Mouse (Mus musculus) liver, embryonic 14.5 days (tissue): ENCODE data around the gene Mfsd4a. TPM values are rescaled to one million over a fixed set of nuclear protein-coding genes. Genes with fewer than 3 reads are reported as not detected.
A peak's percentile ranks its signal among the peaks of the same experiment; 100 is the strongest.

ENCODE experiments used
- ATAC-seq: fragments of 200-750 bp; cut with Nextera tagmentation; 2 replicates; pipeline ENCODE4 v1.8.0; 2017; ENCODE audit warnings: moderate number of reproducible peaks, mild to moderate bottlenecking, moderate library complexity; ENCODE audit not compliant: insufficient read depth
- DNase-seq, 3 experiments: peaks; one replicate each; pipeline ENCODE4 v3.0.0-alpha.2; 2012 to 2013; ENCODE audit warnings: low read depth in 3 of 3, low spot score in 3 of 3
- H3K27ac ChIP-seq: fragments of 300-500 bp; sonication (generic); 2 replicates; pipeline ENCODE4 v1.5.1; 2014; ENCODE audit warnings: moderate library complexity, mild to moderate bottlenecking, control low read depth, inconsistent platforms
- H3K27me3 ChIP-seq: fragments of 300-500 bp; sonication (generic); 2 replicates; pipeline ENCODE4 v1.6.1; 2014; ENCODE audit warnings: mild to moderate bottlenecking, low read length, moderate library complexity; ENCODE audit not compliant: control insufficient read depth, insufficient read depth
- H3K36me3 ChIP-seq: fragments of 300-500 bp; sonication (generic); replicated peaks from 2 replicates; pipeline ENCODE4 v1.6.1; 2014; ENCODE audit warnings: low read depth; ENCODE audit not compliant: control insufficient read depth, insufficient read depth
- H3K4me1 ChIP-seq, 2 experiments: fragments of 200-500 bp in 1 of 2; fragments of 300-500 bp in 1 of 2; sonication (generic) in 1 of 2; replicated peaks; 2 replicates each; pipeline ENCODE4 v1.6.1; 2012 to 2014; ENCODE audit warnings: antibody characterized with exemption in 1 of 2, inconsistent platforms in 1 of 2, low read length in 1 of 2; ENCODE audit not compliant: control insufficient read depth in 2 of 2, insufficient read depth in 2 of 2
- H3K4me2 ChIP-seq: fragments of 300-500 bp; sonication (generic); 2 replicates; pipeline ENCODE4 v1.6.1; 2014; ENCODE audit warnings: low read depth, mild to moderate bottlenecking, control low read depth, moderate library complexity
- H3K4me3 ChIP-seq, 2 experiments: fragments of 200-500 bp in 1 of 2; fragments of 300-500 bp in 1 of 2; sonication (generic) in 1 of 2; 2 replicates each; pipeline ENCODE4 v1.5.1; 2012 to 2014; ENCODE audit warnings: low read depth in 2 of 2, low read length in 2 of 2, mild to moderate bottlenecking in 2 of 2, control low read depth in 1 of 2, inconsistent platforms in 1 of 2, moderate library complexity in 1 of 2; ENCODE audit not compliant: insufficient read depth in 1 of 2
- H3K9ac ChIP-seq: fragments of 300-500 bp; sonication (generic); replicated peaks from 2 replicates; pipeline ENCODE4 v1.6.1; 2014; ENCODE audit warnings: mild to moderate bottlenecking, control low read depth, moderate library complexity
- H3K9me3 ChIP-seq: fragments of 300-500 bp; sonication (generic); 2 replicates; pipeline ENCODE4 v1.6.1; 2016; ENCODE audit warnings: low read length, mixed read lengths; ENCODE audit not compliant: control insufficient read depth
- CTCF ChIP-seq: IDR thresholded peaks from 2 replicates; pipeline ENCODE4 v1.5.1; 2016; ENCODE audit warnings: antibody characterized with exemption, low read depth, control low read depth
- EP300 ChIP-seq: IDR thresholded peaks from 2 replicates; pipeline ENCODE4 v1.6.1; 2016; ENCODE audit warnings: antibody characterized with exemption, low read depth
- WGBS: fragments of 180-500 bp; shearing (Covaris S2); extraction: QIAGEN DNeasy Blood & Tissue Kit; methylation state at CpG from one replicate; pipeline ENCODE4 v1.1.7; 2014; ENCODE audit not compliant: insufficient replicate concordance; 5-methylcytosine and 5-hydroxymethylcytosine counted together
- polyA plus RNA-seq, 2 experiments: library from polyadenylated mRNA; depleted of rRNA in 1 of 2; stranded (reverse) in 1 of 2; unstranded in 1 of 2; fragments of >200 nt; fragmentation: Nextera tagmentation in 1 of 2; extraction: Ambion mirVana in 1 of 2; gene quantifications; 2 replicates each; pipeline versions ENCODE4 v1.2.1 to v1.2.3; 2012 to 2014

The Mfsd4a gene
- polyA plus RNA-seq, 2 experiments = 0.02 to 2.6 TPM

- no peak overlapping the region for H3K4me2 ChIP-seq
- peak overlapping the region; percentile 49 for H3K27ac ChIP-seq
- no peak overlapping the region for H3K9ac ChIP-seq
- H3K36me3 ChIP-seq = peaks cover 72% of the 10 kb centered on the region
- H3K4me1 ChIP-seq = peaks cover 9 to 12% of the 10 kb centered on the region in 2 experiments
- no peak overlapping the region for H3K4me3 ChIP-seq
- ATAC-seq = no peak
- no peak for DNase-seq
- TF ChIP-seq EP300 (no peak), CTCF (no peak)
- no peaks in the 10 kb centered on the region for H3K9me3 ChIP-seq
- H3K27me3 ChIP-seq = no peaks in the 10 kb centered on the region
- 73% methylated on average over 3 of the region's 3 CpGs for WGBS
These were observed 45.8 kb downstream of the Mfsd4a start for GRCm38 (mm10) chr1:132022107-132022506.

- DNase-seq (no peak), ATAC-seq (no peak)
- Histone ChIP-seq H3K9ac (no peak overlapping the region), H3K4me2 (no peak overlapping the region), H3K27ac (no peak overlapping the region), H3K27me3 (no peaks in the 10 kb centered on the region), H3K4me1 (peaks cover 2 to 3% of the 10 kb centered on the region in 2 experiments; a peak in 1 of 4 replicates), H3K36me3 (peaks cover 82% of the 10 kb centered on the region), H3K4me3 (no peak overlapping the region), H3K9me3 (no peaks in the 10 kb centered on the region)
- 86% methylated on average over 7 of the region's 7 CpGs for WGBS
- TF ChIP-seq CTCF (no peak), EP300 (no peak)
These were observed 48.0 kb downstream of the Mfsd4a start for GRCm38 (mm10) chr1:132019876-132020275.

- Histone ChIP-seq H3K4me3 (no peak overlapping the region), H3K9me3 (no peaks in the 10 kb centered on the region), H3K36me3 (peaks cover 59% of the 10 kb centered on the region), H3K4me1 (peaks cover 0 to 2% of the 10 kb centered on the region in 2 experiments; a peak in 1 of 4 replicates), H3K27me3 (no peaks in the 10 kb centered on the region), H3K27ac (no peak overlapping the region), H3K9ac (no peak overlapping the region), H3K4me2 (no peak overlapping the region)
- WGBS = 75% methylated on average over 1 of the region's 1 CpGs
- ATAC-seq (no peak), DNase-seq (no peak)
- TF ChIP-seq EP300 (no peak), CTCF (no peak)
These were observed 51.2 kb downstream of the Mfsd4a start for GRCm38 (mm10) chr1:132016691-132017090.

- WGBS = 78% methylated on average over 1 of the region's 1 CpGs
- peaks cover 44% of the 10 kb centered on the region for H3K36me3 ChIP-seq
- TF ChIP-seq EP300 (no peak), CTCF (peak; percentile 61)
- no peak overlapping the region for H3K9ac ChIP-seq
- no peak overlapping the region for H3K27ac ChIP-seq
- ATAC-seq (no peak), DNase-seq (no peak)
- no peak overlapping the region for H3K4me3 ChIP-seq
- no peak overlapping the region for H3K4me2 ChIP-seq
- no peaks in the 10 kb centered on the region for H3K9me3 ChIP-seq
- peaks cover 3% of the 10 kb centered on the region in 2 experiments for H3K4me1 ChIP-seq
- no peaks in the 10 kb centered on the region for H3K27me3 ChIP-seq
These were observed 53.1 kb downstream of the Mfsd4a start for GRCm38 (mm10) chr1:132014800-132015199.

GRCm38 (mm10) chr1:132012861-132013260 lies 55.0 kb downstream of the Mfsd4a start:
- WGBS = 83% methylated on average over 8 of the region's 8 CpGs
- H3K36me3 ChIP-seq = peaks cover 25% of the 10 kb centered on the region
- ATAC-seq = no peak
- no peaks in the 10 kb centered on the region for H3K9me3 ChIP-seq
- no peaks in the 10 kb centered on the region for H3K27me3 ChIP-seq
- peaks cover 10 to 12% of the 10 kb centered on the region in 2 experiments for H3K4me1 ChIP-seq
- H3K4me3 ChIP-seq = no peak overlapping the region
- no peak overlapping the region for H3K27ac ChIP-seq
- no peak overlapping the region for H3K4me2 ChIP-seq
- DNase-seq = no peak
- no peak overlapping the region for H3K9ac ChIP-seq
- TF ChIP-seq CTCF = no peak
- TF ChIP-seq EP300 = no peak
